Mouse (Mus musculus) cerebellum, adult 2 months (tissue): ENCODE results near the gene Tnfrsf13b. TPM values are rescaled to one million over a fixed set of nuclear protein-coding genes. Genes with fewer than 3 reads are reported as not detected.

Experiments
- DNase-seq, 2 experiments: peaks; one replicate each; pipeline ENCODE4 v3.0.0; 2021
- H3K27ac ChIP-seq: fragments of 200-500 bp; 2 replicates; pipeline ENCODE4 v1.5.1; 2012; ENCODE audit warnings: low read length, control low read depth, inconsistent platforms; ENCODE audit not compliant: insufficient read depth
- H3K27me3 ChIP-seq: fragments of 200-500 bp; 2 replicates; pipeline ENCODE4 v1.6.1; 2012; ENCODE audit warnings: inconsistent platforms, mild to moderate bottlenecking, low read length, moderate library complexity; ENCODE audit not compliant: control insufficient read depth, insufficient read depth
- H3K4me1 ChIP-seq: fragments of 200-500 bp; 2 replicates; pipeline ENCODE4 v1.6.1; 2011; ENCODE audit warnings: low read length; ENCODE audit not compliant: control insufficient read depth, insufficient read depth
- H3K4me3 ChIP-seq: fragments of 200-500 bp; replicated peaks from 2 replicates; pipeline ENCODE3; 2011; ENCODE audit warnings: mild to moderate bottlenecking, low read depth, low read length, control low read depth; ENCODE audit not compliant: insufficient read depth
- CTCF ChIP-seq: fragments of 200-500 bp; IDR thresholded peaks from 2 replicates; pipeline ENCODE4 v1.5.1; 2011; ENCODE audit warnings: low read depth, mild to moderate bottlenecking, control low read depth, low read length, moderate library complexity, borderline replicate concordance; ENCODE audit not compliant: insufficient read depth
- POLR2A ChIP-seq: fragments of 200-500 bp; IDR thresholded peaks from 2 replicates; pipeline ENCODE4 v1.6.1; 2011; ENCODE audit warnings: low read length, control low read depth, borderline replicate concordance; ENCODE audit not compliant: insufficient read depth
- WGBS: fragments of 180-500 bp; shearing (Covaris S2); methylation state at CpG from one replicate; pipeline ENCODE4 v1.1.7; 2018; 5-methylcytosine and 5-hydroxymethylcytosine counted together
- polyA plus RNA-seq: library from polyadenylated mRNA; depleted of rRNA; stranded (reverse); fragments of >200 nt; gene quantifications from 2 replicates; pipeline ENCODE4 v1.2.3, GENCODE M21; 2012

Tnfrsf13b gene
- polyA plus RNA-seq, 1 experiment: 1.4 TPM

DNA sequence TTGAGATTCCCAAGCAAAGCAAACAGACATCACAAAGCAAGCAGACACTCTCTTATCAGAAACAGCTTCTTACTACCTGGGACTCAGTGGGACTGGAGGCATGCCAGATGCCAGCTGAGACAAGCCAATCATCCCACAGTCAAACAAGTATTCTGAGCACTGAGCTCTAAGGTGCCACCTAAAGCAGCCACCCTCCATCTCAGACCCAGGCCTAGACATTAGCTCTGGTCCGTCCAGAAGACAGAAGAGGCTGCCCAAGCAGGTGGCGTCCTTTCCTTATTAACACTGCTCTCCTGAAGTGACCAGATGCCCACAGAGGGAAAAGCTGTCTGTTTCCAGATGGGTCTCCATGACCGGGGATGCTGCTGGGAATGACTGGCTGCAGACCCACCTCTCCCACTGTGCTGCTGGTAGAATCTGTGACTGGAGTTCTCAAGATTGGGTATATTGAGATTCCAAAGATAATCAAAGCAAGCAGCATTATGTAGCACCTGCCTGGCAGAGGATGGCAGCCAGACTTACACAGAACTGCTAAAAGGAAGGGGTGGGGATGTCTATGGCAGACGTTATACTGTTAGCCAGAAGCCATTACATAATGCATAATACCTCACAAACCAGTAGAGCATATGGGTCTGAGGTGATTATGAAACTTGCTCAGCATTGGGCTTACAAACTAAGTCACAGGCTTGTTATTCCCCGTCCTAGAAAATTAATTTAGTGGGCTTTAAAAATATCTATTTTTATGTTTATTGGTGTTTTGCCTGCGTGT lies 23.9 kb downstream of the Tnfrsf13b start:
- Histone ChIP-seq H3K4me1 (peaks cover 3% of the 10 kb centered on the region; the same call in 1 of the 2 replicates), H3K27ac (no peak overlapping the region), H3K27me3 (no peaks in the 10 kb centered on the region), H3K4me3 (no peak overlapping the region)
- TF ChIP-seq CTCF (no peak), POLR2A (no peak)
- 58% methylated on average over 6 of the region's 6 CpGs for WGBS
- DNase-seq: no peak

DNA sequence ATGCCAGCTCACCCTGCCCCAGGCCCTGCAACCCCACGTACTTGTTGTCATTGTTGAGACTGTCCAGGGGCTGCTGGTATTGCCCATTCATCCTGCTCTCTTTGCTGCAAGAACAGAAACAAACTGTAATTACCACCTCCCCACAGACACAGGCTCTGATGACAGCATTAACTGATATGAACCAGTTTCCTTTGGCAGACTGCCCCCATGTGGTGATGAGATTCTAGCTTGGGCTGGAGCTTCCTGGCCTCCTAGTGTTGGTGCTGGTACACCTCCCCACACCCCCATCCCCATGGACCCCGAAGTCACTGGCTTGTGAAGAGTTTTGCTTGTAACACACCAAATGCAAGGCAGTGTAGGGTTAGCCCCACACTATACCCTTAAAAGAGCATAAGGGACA lies 29.2 kb downstream of the Tnfrsf13b start:
- peak in 1 of 2 experiments; percentile 49 for DNase-seq

DNA sequence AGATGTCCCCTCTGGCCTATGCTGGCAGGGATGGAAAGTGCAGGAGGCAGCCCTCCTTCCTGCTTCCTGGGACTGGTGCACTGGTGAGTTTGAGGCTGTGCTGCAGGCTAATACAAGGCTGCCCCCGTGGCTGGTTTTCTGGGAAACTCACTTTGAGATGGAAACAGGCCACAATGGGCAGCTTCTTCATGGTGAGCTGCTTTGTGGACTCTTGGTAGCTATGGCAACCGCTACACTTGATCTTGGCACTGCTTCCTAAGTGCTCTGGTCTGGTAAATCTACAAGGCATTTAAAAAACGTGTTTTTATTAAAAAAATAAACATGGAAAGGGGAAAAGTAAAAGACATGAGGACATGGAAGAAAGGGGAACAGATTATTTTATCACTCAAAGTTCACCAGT lies 31.6 kb downstream of the Tnfrsf13b start:
- Histone ChIP-seq H3K27me3 (no peaks in the 10 kb centered on the region), H3K27ac (no peak overlapping the region), H3K4me1 (peaks cover 31% of the 10 kb centered on the region), H3K4me3 (no peak overlapping the region)
- WGBS: 29% methylated on average over 3 of the region's 3 CpGs
- no peak for TF ChIP-seq POLR2A
- TF ChIP-seq CTCF: no peak
- DNase-seq: no peak

More for the DNA sequence above, 29.2 kb downstream of the Tnfrsf13b start:
- H3K4me1 ChIP-seq: peaks cover 25% of the 10 kb centered on the region
- WGBS: 57% methylated on average over 2 of the region's 2 CpGs
- no peak overlapping the region for H3K4me3 ChIP-seq
- H3K27ac ChIP-seq: no peak overlapping the region
- TF ChIP-seq POLR2A (no peak), CTCF (peak; percentile 32; the same call in 1 of the 2 replicates)
- H3K27me3 ChIP-seq: no peaks in the 10 kb centered on the region

DNA sequence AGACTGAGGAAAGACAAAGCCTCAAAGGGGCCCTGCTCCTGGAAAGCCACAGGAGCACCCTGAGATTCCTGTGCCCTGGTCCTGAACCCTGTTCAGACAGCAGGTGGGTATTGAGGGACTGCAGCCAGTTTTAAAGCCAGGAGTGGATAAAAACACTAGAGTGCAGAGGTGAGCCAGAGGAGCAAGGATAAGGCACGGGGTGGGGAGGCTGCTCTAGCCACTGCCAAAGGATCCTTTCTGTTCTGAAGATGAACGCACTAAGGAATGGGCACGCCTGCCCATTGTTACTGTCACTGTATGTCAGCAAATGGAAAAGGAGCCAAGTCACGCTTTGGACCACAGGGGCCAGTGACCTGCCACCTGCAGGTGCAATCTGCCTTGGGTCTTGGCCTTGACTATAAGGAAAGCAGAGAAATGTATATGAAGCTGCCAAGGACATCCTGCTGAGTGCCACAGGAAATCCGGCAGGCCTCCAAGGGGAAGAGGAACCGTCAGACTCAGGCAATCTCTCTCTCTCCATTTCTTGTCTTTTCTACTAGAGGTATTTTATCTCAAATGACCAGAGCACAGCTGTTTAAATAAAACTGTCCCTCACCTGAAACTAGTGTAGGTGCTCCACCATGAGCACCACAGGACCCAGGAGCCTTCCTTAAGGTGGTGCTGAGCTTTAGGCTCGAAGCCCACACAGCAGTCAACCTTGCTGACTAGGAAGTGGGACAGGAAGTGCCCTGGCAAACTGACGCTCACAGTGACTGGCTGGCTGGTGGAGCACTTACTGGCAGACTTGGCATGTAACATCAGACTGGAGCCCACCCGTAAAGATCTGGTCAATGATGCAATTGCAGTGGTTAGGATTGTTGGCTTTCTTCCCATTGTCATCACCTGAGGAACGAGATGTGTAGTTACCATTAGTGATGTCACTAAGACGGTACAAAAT lies 33.5 kb downstream of the Tnfrsf13b start:
- H3K4me1 ChIP-seq: peaks cover 31% of the 10 kb centered on the region
- H3K4me3 ChIP-seq: no peak overlapping the region
- H3K27ac ChIP-seq: peak overlapping the region; percentile 32
- WGBS: 5% methylated on average over 11 of the region's 11 CpGs
- no peak for TF ChIP-seq CTCF
- no peak for TF ChIP-seq POLR2A
- no peaks in the 10 kb centered on the region for H3K27me3 ChIP-seq
- DNase-seq: peak; percentile 80 to 92

DNA sequence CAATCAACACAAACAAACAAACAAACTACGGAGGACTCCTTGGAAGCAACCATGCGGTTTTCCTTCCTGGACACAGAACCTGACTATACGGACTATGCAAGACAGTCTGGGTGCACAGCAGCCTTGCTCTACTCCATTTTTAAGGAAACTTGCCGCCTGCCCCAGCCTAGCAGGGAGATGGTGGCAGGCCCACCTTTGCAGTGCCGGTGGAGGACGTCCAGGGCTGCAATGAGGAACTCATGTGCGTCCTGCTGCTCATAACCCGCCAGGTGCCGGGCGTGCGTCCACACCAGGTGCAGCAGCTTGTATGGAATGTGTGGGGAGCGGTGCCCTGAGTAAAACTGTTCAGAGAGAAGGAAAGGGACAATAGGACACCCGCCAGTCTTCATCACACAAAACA lies 34.6 kb downstream of the Tnfrsf13b start:
- WGBS: 69% methylated on average over 13 of the region's 13 CpGs
- no peak for TF ChIP-seq POLR2A
- DNase-seq: no peak

DNA sequence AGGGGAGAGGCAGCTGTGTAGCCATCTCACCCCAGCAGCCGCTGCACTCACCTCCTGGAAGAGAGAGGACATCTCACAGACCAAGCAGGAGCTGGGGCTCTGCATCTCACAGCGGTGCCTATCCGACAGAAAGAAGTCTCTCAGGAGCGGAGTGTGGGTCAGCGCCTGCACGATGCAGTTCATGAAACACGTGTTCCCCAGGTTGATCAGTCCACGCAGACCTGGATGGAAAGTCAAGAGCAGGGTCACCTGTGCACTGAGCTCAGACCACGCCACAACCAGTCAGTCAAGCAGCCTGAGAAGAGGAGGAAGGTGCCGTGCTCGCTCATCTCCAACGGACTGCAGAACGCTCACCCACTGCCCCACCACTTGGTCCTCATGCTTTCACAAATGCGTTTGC lies 36.2 kb downstream of the Tnfrsf13b start:
- H3K27me3 ChIP-seq: no peaks in the 10 kb centered on the region
- H3K4me1 ChIP-seq: peaks cover 31% of the 10 kb centered on the region
- no peak overlapping the region for H3K4me3 ChIP-seq
- no peak for TF ChIP-seq CTCF
- TF ChIP-seq POLR2A: no peak
- H3K27ac ChIP-seq: no peak overlapping the region
- no peak for DNase-seq
- WGBS: 94% methylated on average over 14 of the region's 14 CpGs

More for the DNA sequence above, 34.6 kb downstream of the Tnfrsf13b start:
- Histone ChIP-seq H3K4me3 (no peak overlapping the region), H3K27ac (no peak overlapping the region), H3K27me3 (no peaks in the 10 kb centered on the region), H3K4me1 (peaks cover 31% of the 10 kb centered on the region)

DNA sequence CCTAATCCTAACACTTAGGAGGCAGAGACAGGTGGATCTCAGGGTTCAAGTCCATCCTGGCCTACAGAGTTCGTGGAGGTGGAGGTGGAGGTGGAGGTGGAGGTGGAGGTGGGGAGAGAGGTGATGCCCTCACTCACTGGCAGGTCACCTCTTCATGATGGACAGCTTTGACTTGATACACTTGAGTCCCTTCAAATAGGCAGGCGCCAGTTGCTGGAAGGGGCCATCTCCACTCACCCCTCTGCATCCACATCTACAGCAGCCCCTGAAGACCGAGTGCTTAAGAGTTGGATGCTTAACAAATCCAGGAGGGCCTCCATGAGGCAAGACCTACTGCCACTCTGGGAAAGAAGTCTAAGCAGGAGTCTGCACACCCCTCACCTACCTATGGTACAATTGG lies 36.8 kb downstream of the Tnfrsf13b start:
- TF ChIP-seq CTCF (no peak), POLR2A (no peak)
- Histone ChIP-seq H3K27me3 (no peaks in the 10 kb centered on the region), H3K27ac (no peak overlapping the region), H3K4me3 (no peak overlapping the region), H3K4me1 (peaks cover 33% of the 10 kb centered on the region)
- WGBS: 84% methylated on average over 3 of the region's 3 CpGs
- DNase-seq: no peak

DNA sequence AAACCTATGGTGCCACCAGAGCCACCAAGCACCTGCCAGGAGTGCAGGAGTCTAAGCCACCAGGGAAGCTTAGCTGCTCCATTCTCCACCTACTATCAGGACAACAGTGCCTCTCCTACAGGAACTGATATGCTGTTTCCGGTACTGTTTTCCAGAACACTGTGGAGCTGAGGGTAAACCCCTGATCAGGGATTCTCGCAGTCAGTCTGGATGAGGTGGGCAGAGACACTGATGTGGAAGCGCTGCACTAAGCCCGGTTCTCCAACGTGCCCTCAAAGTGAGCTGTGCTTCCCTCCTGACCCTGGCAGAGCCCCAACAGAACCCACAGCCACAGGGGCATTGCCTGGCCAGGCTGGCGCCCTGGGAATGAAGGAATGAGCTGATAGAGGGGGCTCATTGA lies 37.8 kb downstream of the Tnfrsf13b start:
- Histone ChIP-seq H3K4me3 (no peak overlapping the region), H3K27ac (no peak overlapping the region), H3K27me3 (no peaks in the 10 kb centered on the region), H3K4me1 (peaks cover 30% of the 10 kb centered on the region)
- 76% methylated on average over 6 of the region's 6 CpGs for WGBS
- DNase-seq: no peak
- TF ChIP-seq CTCF (no peak), POLR2A (no peak)
